Mouse (Mus musculus) kidney, adult 2 months (tissue): ENCODE measurements around the gene E2f7.

Experiments
- CTCF ChIP-seq: fragments of 200-500 bp; conservative IDR thresholded peaks from 2 replicates; pipeline ENCODE4 v1.5.1; 2011; ENCODE audit warnings: low read depth, mild to moderate bottlenecking, control low read depth, low read length, moderate library complexity, mixed read lengths; ENCODE audit not compliant: insufficient read depth, insufficient read length
- POLR2A ChIP-seq: fragments of 200-500 bp; IDR thresholded peaks from one replicate; pipeline ENCODE4 v1.6.1; 2011; ENCODE audit warnings: low read depth, low read length, control low read depth

DNA sequence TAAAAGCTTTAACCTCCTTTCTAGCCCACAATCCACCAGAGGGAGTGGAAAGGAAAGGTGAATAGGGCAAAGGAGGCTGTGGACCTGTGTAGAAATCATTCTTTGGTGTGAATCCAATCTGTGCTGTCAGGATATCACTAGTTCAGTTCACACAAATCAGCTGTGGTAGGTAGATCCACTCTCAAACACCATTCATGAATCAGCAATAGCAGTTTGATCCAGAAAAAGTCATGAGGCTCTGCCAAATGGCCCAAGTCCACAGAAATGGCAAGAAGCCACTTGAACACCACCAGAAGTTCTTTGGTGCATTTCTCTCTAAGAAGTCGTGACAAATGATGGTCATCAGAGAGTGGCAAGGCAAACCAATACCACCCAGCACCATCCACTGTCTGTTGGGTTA, 44.0 kb upstream of the E2f7 start:
- TF ChIP-seq POLR2A (no peak), CTCF (no peak)
